Mouse (Mus musculus): ENCODE data around the gene Rasl11a. TPM values are rescaled to one million over a fixed set of nuclear protein-coding genes. Genes with fewer than 3 reads are reported as not detected.
A peak's percentile ranks its signal among the peaks of the same experiment; 100 is the strongest.
"Not testable (repeated sequence)": the region's sequence is repeated elsewhere in the genome, so short reads cannot be mapped to it uniquely, and the experiment has no call there.

Rasl11a gene
- polyA plus RNA-seq, 1 experiment from 2014 or later, result 630 TPM

GRCm38 (mm10) chr5:146883053-146883452, 38.2 kb downstream of the Rasl11a start:
- ATAC-seq (no peak), DNase-seq (ENCODE audit: low read depth, low spot score) (no peak)
- H3K27me3 ChIP-seq, result no peaks in the 10 kb centered on the region
- in situ Hi-C loops (cut with MboI; ENCODE audit: low pct_unique_long_range_greater_than_20kb), result no loop called here
- CTCF ChIA-PET, result no interaction called here
- no peak for TF ChIP-seq CTCF (IDR thresholded peaks at IDR 0.05)
- POLR2A ChIA-PET, result interaction anchor here (0.7 to 1.4 kb wide), 2 partner anchors 11 to 16 kb away, joined by 3 read pairs; no protein-coding TSS in a partner anchor

- ATAC-seq, result peak; percentile 60
- no peak for TF ChIP-seq CTCF (IDR thresholded peaks at IDR 0.05)
- no peaks in the 10 kb centered on the region for H3K27me3 ChIP-seq
- POLR2A ChIA-PET, result interaction anchor here (0.7 to 1.4 kb wide), 2 partner anchors 11 to 17 kb away, joined by 3 read pairs; no protein-coding TSS in a partner anchor
- peak; percentile 34 for DNase-seq (ENCODE audit: low read depth, low spot score)
- CTCF ChIA-PET, result interaction anchor here (1.0 to 1.5 kb wide), 4 partner anchors 9 to 22 kb away, joined by 3 to 5 read pairs (median 4); no protein-coding TSS in a partner anchor
- in situ Hi-C loops (cut with MboI; ENCODE audit: low pct_unique_long_range_greater_than_20kb), result no loop called here
Observed at GRCm38 (mm10) chr5:146883486-146884272, 38.8 kb downstream of the Rasl11a start.

GRCm38 (mm10) chr5:146891127-146891526, 46.3 kb downstream of the Rasl11a start:
- no peak for DNase-seq (ENCODE audit: low read depth, low spot score)
- no peaks in the 10 kb centered on the region for H3K27me3 ChIP-seq

GRCm38 (mm10) chr5:146892904-146893303, 48.0 kb downstream of the Rasl11a start:
- ChIA-PET CTCF (no interaction called here), POLR2A (no interaction called here)
- in situ Hi-C loops (cut with MboI; ENCODE audit: low pct_unique_long_range_greater_than_20kb), result loop anchor here (5.0 kb wide), 1 partner anchor 41 kb away; no protein-coding TSS in a partner anchor
- DNase-seq (ENCODE audit: low read depth, low spot score) (no peak), ATAC-seq (no peak)
- no peaks in the 10 kb centered on the region for H3K27me3 ChIP-seq
- TF ChIP-seq CTCF (IDR thresholded peaks at IDR 0.05), result no peak

More at GRCm38 (mm10) chr5:146891127-146891526, 46.3 kb downstream of the Rasl11a start:
- ChIA-PET CTCF (interaction anchor here (0.7 to 1.4 kb wide), 2 partner anchors 14 to 34 kb away, joined by 3 read pairs; no protein-coding TSS in a partner anchor), POLR2A (no interaction called here)
- no peak for ATAC-seq
- in situ Hi-C loops (cut with MboI; ENCODE audit: low pct_unique_long_range_greater_than_20kb), result loop anchor here (5.0 kb wide), 1 partner anchor 39 kb away; no protein-coding TSS in a partner anchor
- TF ChIP-seq CTCF (IDR thresholded peaks at IDR 0.05), result peak; percentile 48

- no peaks in the 10 kb centered on the region for H3K27me3 ChIP-seq
- DNase-seq (ENCODE audit: low read depth, low spot score) (no peak), ATAC-seq (no peak)
- peak; percentile 57 for TF ChIP-seq CTCF (IDR thresholded peaks at IDR 0.05)
- CTCF ChIA-PET, result interaction anchor here (1.4 to 2.1 kb wide), 2 partner anchors 9 to 11 kb away, joined by 4 to 7 read pairs; no protein-coding TSS in a partner anchor
- in situ Hi-C loops (cut with MboI; ENCODE audit: low pct_unique_long_range_greater_than_20kb), result loop anchor here (5.0 kb wide), 1 partner anchor 41 kb away; no protein-coding TSS in a partner anchor
- POLR2A ChIA-PET, result interaction anchor here (0.8 to 1.7 kb wide), 2 partner anchors 47 to 690 kb away, joined by 3 read pairs; no protein-coding TSS in a partner anchor
Observed at GRCm38 (mm10) chr5:146893478-146894182, 48.8 kb downstream of the Rasl11a start.

GRCm38 (mm10) chr5:146895667-146896066, 50.8 kb downstream of the Rasl11a start:
- H3K27me3 ChIP-seq; in situ Hi-C loops (cut with MboI; ENCODE audit: low pct_unique_long_range_greater_than_20kb); DNase-seq (ENCODE audit: low read depth, low spot score); POLR2A ChIA-PET; ATAC-seq: not testable (repeated sequence)
- CTCF ChIA-PET, result interaction anchor here (1.1 kb wide), 1 partner anchor 220 kb away, joined by 3 read pairs; no protein-coding TSS in a partner anchor

GRCm38 (mm10) chr5:146896973-146897372, 52.1 kb downstream of the Rasl11a start:
- in situ Hi-C loops (cut with MboI; ENCODE audit: low pct_unique_long_range_greater_than_20kb), result no loop called here
- no peak for TF ChIP-seq CTCF (IDR thresholded peaks at IDR 0.05)
- ChIA-PET CTCF (no interaction called here), POLR2A (no interaction called here)
- DNase-seq (ENCODE audit: low read depth, low spot score) (no peak), ATAC-seq (no peak)
- H3K27me3 ChIP-seq, result no peaks in the 10 kb centered on the region

Other genes starting within 250 kb of the Rasl11a start
- 135 TPM for gene Usp12, start 50.1 kb upstream of the Rasl11a start, polyA plus RNA-seq (2021)
- 581 TPM for gene Rpl21, start 12.2 kb upstream of the Rasl11a start, polyA plus RNA-seq (2021)
- 77.9 TPM for gene Gtf3a, start 103.6 kb downstream of the Rasl11a start, polyA plus RNA-seq (2021)
- gene Mtif3, start 118.7 kb downstream of the Rasl11a start, polyA plus RNA-seq (2021), result 39.6 TPM
- 15.4 TPM for gene Lnx2, start 231.5 kb downstream of the Rasl11a start, polyA plus RNA-seq (2021)
- gene Polr1d, start 232.0 kb downstream of the Rasl11a start, polyA plus RNA-seq (2021), result 168 TPM